Mouse (Mus musculus): ENCODE results near the gene Cdc42. TPM values are rescaled to one million over a fixed set of nuclear protein-coding genes. Genes with fewer than 3 reads are reported as not detected.

The Cdc42 gene
- polyA plus RNA-seq, 1 experiment from 2014 or later = 710 TPM

DNA sequence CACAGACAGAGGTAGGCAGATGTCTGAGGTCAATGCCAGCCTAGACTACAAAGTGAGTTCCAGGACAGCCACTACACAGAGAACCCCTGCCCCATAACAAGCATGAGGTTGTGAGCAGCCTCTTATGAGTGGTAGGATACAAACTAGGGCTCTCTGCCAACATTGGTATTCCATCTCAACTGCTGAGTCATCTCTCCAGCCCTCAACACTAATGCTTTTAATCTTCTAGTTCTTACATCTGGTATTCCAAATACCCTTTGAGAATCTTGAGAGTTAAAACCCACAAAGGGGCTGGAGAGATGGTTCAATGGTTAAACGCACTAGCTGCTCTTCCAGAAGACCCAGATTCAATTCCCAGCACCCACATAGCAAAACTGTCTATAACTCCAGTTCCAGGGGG, 18.1 kb downstream of the Cdc42 start:
- WGBS = 94% methylated on average over 1 of the region's 1 CpGs
- Histone ChIP-seq H3K36me3 (ENCODE audit: control insufficient read depth, insufficient read depth, low read length) (peaks cover 3% of the 10 kb centered on the region; the same call in 1 of the 2 replicates), H3K4me3 (ENCODE audit: low read depth, low read length) (no peak overlapping the region), H3K9me3 (ENCODE audit: control insufficient read depth, low read length) (no peaks in the 10 kb centered on the region), H3K9ac (ENCODE audit: low read length) (no peak overlapping the region), H3K4me1 (ENCODE audit: control insufficient read depth, insufficient read depth, low read length) (no peaks in the 10 kb centered on the region), H3K4me2 (no peak overlapping the region), H3K27ac (ENCODE audit: low read depth, low read length) (no peak overlapping the region), H3K27me3 (ENCODE audit: control insufficient read depth, insufficient read depth, low read length) (no peaks in the 10 kb centered on the region)
- ATAC-seq (ENCODE audit: low FRiP score) = no peak
- DNase-seq (ENCODE audit: low spot score, missing footprints) = no peak

- no peak for ATAC-seq (ENCODE audit: low FRiP score)
- Histone ChIP-seq H3K4me3 (ENCODE audit: low read depth, low read length) (no peak overlapping the region), H3K27ac (ENCODE audit: low read depth, low read length) (no peak overlapping the region), H3K4me2 (no peak overlapping the region), H3K27me3 (ENCODE audit: control insufficient read depth, insufficient read depth, low read length) (no peaks in the 10 kb centered on the region), H3K4me1 (ENCODE audit: control insufficient read depth, insufficient read depth, low read length) (no peaks in the 10 kb centered on the region), H3K9me3 (ENCODE audit: control insufficient read depth, low read length) (no peaks in the 10 kb centered on the region), H3K9ac (ENCODE audit: low read length) (no peak overlapping the region), H3K36me3 (ENCODE audit: control insufficient read depth, insufficient read depth, low read length) (peaks cover 5% of the 10 kb centered on the region; the same call in 1 of the 2 replicates)
- no peak for DNase-seq (ENCODE audit: low spot score, missing footprints)
- 89% methylated on average over 5 of the region's 5 CpGs for WGBS
These were observed 21.1 kb downstream of the Cdc42 start for GRCm38 (mm10) chr4:137336468-137336867.

GRCm38 (mm10) chr4:137332051-137332450, 25.5 kb downstream of the Cdc42 start:
- Histone ChIP-seq H3K4me3 (ENCODE audit: low read depth, low read length) (no peak overlapping the region), H3K4me1 (ENCODE audit: control insufficient read depth, insufficient read depth, low read length) (no peaks in the 10 kb centered on the region), H3K36me3 (ENCODE audit: control insufficient read depth, insufficient read depth, low read length) (peaks cover 5% of the 10 kb centered on the region; the same call in 1 of the 2 replicates), H3K4me2 (no peak overlapping the region), H3K27ac (ENCODE audit: low read depth, low read length) (no peak overlapping the region), H3K9me3 (ENCODE audit: control insufficient read depth, low read length) (no peaks in the 10 kb centered on the region), H3K27me3 (ENCODE audit: control insufficient read depth, insufficient read depth, low read length) (no peaks in the 10 kb centered on the region), H3K9ac (ENCODE audit: low read length) (no peak overlapping the region)
- DNase-seq (ENCODE audit: low spot score, missing footprints) (no peak), ATAC-seq (ENCODE audit: low FRiP score) (no peak)

- H3K4me2 ChIP-seq = no peak overlapping the region
- H3K9me3 ChIP-seq (ENCODE audit: control insufficient read depth, low read length) = no peaks in the 10 kb centered on the region
- H3K9ac ChIP-seq (ENCODE audit: low read length) = no peak overlapping the region
- no peaks in the 10 kb centered on the region for H3K27me3 ChIP-seq (ENCODE audit: control insufficient read depth, insufficient read depth, low read length)
- ATAC-seq (ENCODE audit: low FRiP score) (no peak), DNase-seq (ENCODE audit: low spot score, missing footprints) (no peak)
- no peak overlapping the region for H3K4me3 ChIP-seq (ENCODE audit: low read depth, low read length)
- no peaks in the 10 kb centered on the region for H3K4me1 ChIP-seq (ENCODE audit: control insufficient read depth, insufficient read depth, low read length)
- 85% methylated on average over 3 of the region's 3 CpGs for WGBS
- H3K36me3 ChIP-seq (ENCODE audit: control insufficient read depth, insufficient read depth, low read length) = 0 out of 2 replicates have a peak, but pooled peaks cover 2% of the 10 kb centered on the region
- no peak overlapping the region for H3K27ac ChIP-seq (ENCODE audit: low read depth, low read length)
These were observed 31.0 kb downstream of the Cdc42 start for GRCm38 (mm10) chr4:137326494-137326893.

DNA sequence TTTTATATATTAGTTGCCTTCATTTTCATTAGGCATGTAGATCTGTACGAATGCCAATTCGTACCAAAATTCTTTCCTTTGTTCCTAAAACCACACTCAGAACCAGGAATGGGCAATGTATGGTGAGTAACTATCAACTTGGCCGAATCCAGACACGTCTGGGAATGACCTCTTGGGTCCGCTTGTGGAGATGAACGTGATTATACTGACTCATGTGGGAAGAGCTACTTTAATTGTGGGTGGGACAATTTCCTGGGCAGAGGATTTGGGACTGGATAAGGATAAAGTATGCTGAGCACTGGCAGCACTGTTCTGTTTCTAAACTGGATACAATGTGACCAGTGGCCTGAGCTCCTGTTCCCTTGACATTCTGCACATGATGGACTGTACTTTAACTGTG, 32.6 kb downstream of the Cdc42 start:
- H3K4me2 ChIP-seq = no peak overlapping the region

GRCm38 (mm10) chr4:137316027-137316770, 41.3 kb downstream of the Cdc42 start:
- Histone ChIP-seq H3K9ac (ENCODE audit: low read length) (no peak overlapping the region), H3K27ac (ENCODE audit: low read depth, low read length) (no peak overlapping the region), H3K27me3 (ENCODE audit: control insufficient read depth, insufficient read depth, low read length) (no peaks in the 10 kb centered on the region), H3K4me2 (no peak overlapping the region), H3K4me1 (ENCODE audit: control insufficient read depth, insufficient read depth, low read length) (no peaks in the 10 kb centered on the region), H3K36me3 (ENCODE audit: control insufficient read depth, insufficient read depth, low read length) (0 out of 2 replicates have a peak, but pooled peaks cover under 1% of the 10 kb centered on the region), H3K9me3 (ENCODE audit: control insufficient read depth, low read length) (no peaks in the 10 kb centered on the region), H3K4me3 (ENCODE audit: low read depth, low read length) (no peak overlapping the region)
- ATAC-seq (ENCODE audit: low FRiP score) = no peak
- no peak for DNase-seq (ENCODE audit: low spot score, missing footprints)
- 81% methylated on average over 4 of the region's 4 CpGs for WGBS

More for the DNA sequence above, 32.6 kb downstream of the Cdc42 start:
- WGBS = 92% methylated on average over 6 of the region's 6 CpGs
- no peak overlapping the region for H3K9ac ChIP-seq (ENCODE audit: low read length)
- DNase-seq (ENCODE audit: low spot score, missing footprints) (no peak), ATAC-seq (ENCODE audit: low FRiP score) (no peak)
- H3K4me3 ChIP-seq (ENCODE audit: low read depth, low read length) = no peak overlapping the region
- H3K4me1 ChIP-seq (ENCODE audit: control insufficient read depth, insufficient read depth, low read length) = no peaks in the 10 kb centered on the region
- 0 out of 2 replicates have a peak, but pooled peaks cover 5% of the 10 kb centered on the region for H3K36me3 ChIP-seq (ENCODE audit: control insufficient read depth, insufficient read depth, low read length)
- no peak overlapping the region for H3K27ac ChIP-seq (ENCODE audit: low read depth, low read length)
- H3K9me3 ChIP-seq (ENCODE audit: control insufficient read depth, low read length) = no peaks in the 10 kb centered on the region
- no peaks in the 10 kb centered on the region for H3K27me3 ChIP-seq (ENCODE audit: control insufficient read depth, insufficient read depth, low read length)

GRCm38 (mm10) chr4:137315061-137315460, 42.5 kb downstream of the Cdc42 start:
- no peak overlapping the region for H3K4me3 ChIP-seq (ENCODE audit: low read depth, low read length)
- H3K27me3 ChIP-seq (ENCODE audit: control insufficient read depth, insufficient read depth, low read length) = no peaks in the 10 kb centered on the region
- no peak overlapping the region for H3K9ac ChIP-seq (ENCODE audit: low read length)
- no peak overlapping the region for H3K27ac ChIP-seq (ENCODE audit: low read depth, low read length)
- DNase-seq (ENCODE audit: low spot score, missing footprints) = no peak
- ATAC-seq (ENCODE audit: low FRiP score) = no peak
- no peaks in the 10 kb centered on the region for H3K9me3 ChIP-seq (ENCODE audit: control insufficient read depth, low read length)
- no peaks in the 10 kb centered on the region for H3K36me3 ChIP-seq (ENCODE audit: control insufficient read depth, insufficient read depth, low read length)
- H3K4me2 ChIP-seq = no peak overlapping the region
- H3K4me1 ChIP-seq (ENCODE audit: control insufficient read depth, insufficient read depth, low read length) = no peaks in the 10 kb centered on the region
- 86% methylated on average over 2 of the region's 2 CpGs for WGBS

DNA sequence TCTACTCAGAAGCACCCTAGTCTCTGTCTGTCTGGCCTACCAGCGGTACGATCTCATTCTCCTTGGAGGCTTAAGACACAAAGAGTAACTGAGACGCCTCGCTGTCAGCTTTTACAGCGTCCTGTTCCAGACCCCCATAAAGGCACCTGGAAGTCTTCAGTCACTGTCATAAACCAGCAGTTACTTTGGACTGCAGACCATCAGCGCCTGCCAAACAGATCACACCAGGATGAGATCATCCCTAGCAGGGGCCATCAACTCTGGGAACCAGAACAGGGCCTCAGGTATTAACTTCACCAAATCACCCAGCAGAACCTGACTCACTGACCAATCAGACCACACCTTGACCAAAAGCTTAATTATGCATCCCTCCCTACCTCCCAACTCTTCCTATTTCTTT, 43.0 kb downstream of the Cdc42 start:
- no peaks in the 10 kb centered on the region for H3K27me3 ChIP-seq (ENCODE audit: control insufficient read depth, insufficient read depth, low read length)
- ATAC-seq (ENCODE audit: low FRiP score) (no peak), DNase-seq (ENCODE audit: low spot score, missing footprints) (no peak)
- no peak overlapping the region for H3K27ac ChIP-seq (ENCODE audit: low read depth, low read length)
- H3K36me3 ChIP-seq (ENCODE audit: control insufficient read depth, insufficient read depth, low read length) = no peaks in the 10 kb centered on the region
- no peak overlapping the region for H3K4me2 ChIP-seq
- H3K4me1 ChIP-seq (ENCODE audit: control insufficient read depth, insufficient read depth, low read length) = no peaks in the 10 kb centered on the region
- no peaks in the 10 kb centered on the region for H3K9me3 ChIP-seq (ENCODE audit: control insufficient read depth, low read length)
- H3K9ac ChIP-seq (ENCODE audit: low read length) = no peak overlapping the region
- WGBS = 70% methylated on average over 6 of the region's 6 CpGs
- H3K4me3 ChIP-seq (ENCODE audit: low read depth, low read length) = no peak overlapping the region

- no peak overlapping the region for H3K9ac ChIP-seq (ENCODE audit: low read length)
- DNase-seq (ENCODE audit: low spot score, missing footprints) (peak; percentile 81), ATAC-seq (ENCODE audit: low FRiP score) (no peak)
- no peaks in the 10 kb centered on the region for H3K36me3 ChIP-seq (ENCODE audit: control insufficient read depth, insufficient read depth, low read length)
- H3K4me3 ChIP-seq (ENCODE audit: low read depth, low read length) = no peak overlapping the region
- WGBS = 60% methylated on average over 2 of the region's 2 CpGs
- H3K4me2 ChIP-seq = no peak overlapping the region
- no peaks in the 10 kb centered on the region for H3K9me3 ChIP-seq (ENCODE audit: control insufficient read depth, low read length)
- no peak overlapping the region for H3K27ac ChIP-seq (ENCODE audit: low read depth, low read length)
- H3K27me3 ChIP-seq (ENCODE audit: control insufficient read depth, insufficient read depth, low read length) = no peaks in the 10 kb centered on the region
- no peaks in the 10 kb centered on the region for H3K4me1 ChIP-seq (ENCODE audit: control insufficient read depth, insufficient read depth, low read length)
These were observed 44.0 kb downstream of the Cdc42 start for GRCm38 (mm10) chr4:137313511-137313910.
